Mouse (Mus musculus): ENCODE results near the gene Jakmip3.

GRCm38 (mm10) chr7:138913616-138914015, 26.9 kb upstream of the Jakmip3 start:
- no peak for TF ChIP-seq POLR2A (IDR thresholded peaks at IDR 0.05; ENCODE audit: low read depth, low read length)
- TF ChIP-seq CTCF (IDR thresholded peaks at IDR 0.05; ENCODE audit: extremely low read depth, insufficient read length, insufficient replicate concordance, low read depth, low read length), result no peak
